Mouse (Mus musculus) small intestine, adult 2 months (tissue): ENCODE measurements around the gene Phactr1. TPM values are rescaled to one million over a fixed set of nuclear protein-coding genes. Genes with fewer than 3 reads are reported as not detected.

ENCODE experiments used
- H3K27ac ChIP-seq: fragments of 200-500 bp; 2 replicates; pipeline ENCODE4 v1.5.1; 2012; ENCODE audit warnings: low read depth, low read length, control low read depth, inconsistent platforms; ENCODE audit not compliant: insufficient read depth
- H3K27me3 ChIP-seq: fragments of 200-500 bp; 2 replicates; pipeline ENCODE4 v1.6.1; 2012; ENCODE audit warnings: mild to moderate bottlenecking, moderate library complexity, low read length, inconsistent platforms; ENCODE audit not compliant: control insufficient read depth, insufficient read depth
- H3K36me3 ChIP-seq: fragments of 200-500 bp; 2 replicates; pipeline ENCODE4 v1.6.1; 2012; ENCODE audit warnings: mild to moderate bottlenecking, low read length, control low read depth, inconsistent platforms; ENCODE audit not compliant: control insufficient read depth, insufficient read depth
- H3K4me1 ChIP-seq: fragments of 200-500 bp; 2 replicates; pipeline ENCODE4 v1.6.1; 2012; ENCODE audit warnings: low read length, inconsistent platforms, mixed read lengths; ENCODE audit not compliant: control insufficient read depth, insufficient read depth, insufficient read length
- H3K4me3 ChIP-seq: fragments of 200-500 bp; 2 replicates; pipeline ENCODE4 v1.5.1; 2012; ENCODE audit warnings: low read depth, mild to moderate bottlenecking, control low read depth, inconsistent platforms, low read length, moderate library complexity
- CTCF ChIP-seq: fragments of 200-500 bp; IDR thresholded peaks from 2 replicates; pipeline ENCODE4 v1.5.1; 2012; ENCODE audit warnings: low read depth, mild to moderate bottlenecking, control low read depth, inconsistent platforms, low read length, moderate library complexity, mixed read lengths; ENCODE audit not compliant: insufficient replicate concordance, insufficient read length; ENCODE audit errors: extremely low read depth
- POLR2A ChIP-seq: fragments of 200-500 bp; IDR thresholded peaks from 2 replicates; pipeline ENCODE4 v1.6.1; 2012; ENCODE audit warnings: low read depth, mild to moderate bottlenecking, control low read depth, inconsistent platforms, low read length, moderate library complexity
- WGBS: fragments of 180-500 bp; shearing (Covaris S2); methylation state at CpG from one replicate; pipeline ENCODE4 v1.1.7; 2018; 5-methylcytosine and 5-hydroxymethylcytosine counted together
- polyA plus RNA-seq: library from polyadenylated mRNA; depleted of rRNA; stranded (reverse); fragments of >200 nt; gene quantifications from 2 replicates; pipeline ENCODE4 v1.2.3, GENCODE M21; 2012

Gene Phactr1
- polyA plus RNA-seq, 1 experiment = 0.43 TPM

DNA sequence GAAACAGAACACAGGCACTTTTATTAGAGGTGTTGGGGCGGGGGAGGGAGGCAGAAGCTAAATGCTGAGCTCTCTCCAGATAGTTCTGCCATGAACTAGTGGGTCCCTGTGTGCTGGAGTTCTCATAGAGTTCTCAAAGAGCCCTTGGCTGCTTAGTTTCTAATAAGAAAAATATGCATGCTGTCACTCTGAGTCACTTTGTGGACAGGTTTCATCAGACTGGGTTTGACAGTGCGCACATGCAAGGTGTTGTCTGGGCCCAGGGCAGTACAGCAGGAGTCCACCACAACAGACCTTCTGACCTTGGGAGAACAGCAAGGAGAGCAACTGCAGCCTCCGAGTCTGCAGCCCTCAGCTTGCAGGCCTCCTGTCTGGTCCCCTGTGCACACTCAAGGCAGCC lies 469.2 kb downstream of the Phactr1 start:
- Histone ChIP-seq H3K4me1 (no peaks in the 10 kb centered on the region), H3K27me3 (no peaks in the 10 kb centered on the region), H3K36me3 (peaks cover 4% of the 10 kb centered on the region; the same call in 1 of the 2 replicates), H3K27ac (no peak overlapping the region), H3K4me3 (no peak overlapping the region)
- TF ChIP-seq POLR2A (no peak), CTCF (no peak)
- 88% methylated on average over 3 of the region's 3 CpGs for WGBS

DNA sequence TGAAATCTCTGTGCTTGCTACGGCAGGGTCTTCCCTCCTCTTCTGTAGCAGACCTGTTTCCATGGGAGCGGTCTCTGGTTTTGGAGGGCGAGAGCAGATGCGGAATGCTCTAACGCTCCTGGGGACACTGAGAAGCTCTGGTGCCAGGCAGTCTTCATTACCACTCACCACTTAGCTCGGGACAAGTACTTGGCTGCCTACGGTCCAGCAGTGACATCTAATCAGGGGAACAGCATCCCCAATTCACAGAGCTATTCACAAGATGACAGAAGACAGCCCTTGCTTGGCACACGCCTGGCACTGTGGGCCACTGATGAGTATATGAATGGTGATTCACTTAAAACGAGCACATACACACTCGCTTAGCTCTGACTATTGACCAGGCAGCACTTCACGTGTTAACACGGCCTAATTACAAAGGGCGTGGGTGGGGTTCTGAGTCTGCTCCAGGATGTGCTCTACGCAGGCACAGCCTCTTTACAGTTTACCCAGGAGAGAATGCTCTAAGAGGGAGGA lies 471.6 kb downstream of the Phactr1 start:
- WGBS = 83% methylated on average over 14 of the region's 14 CpGs
- TF ChIP-seq CTCF (no peak), POLR2A (no peak)

DNA sequence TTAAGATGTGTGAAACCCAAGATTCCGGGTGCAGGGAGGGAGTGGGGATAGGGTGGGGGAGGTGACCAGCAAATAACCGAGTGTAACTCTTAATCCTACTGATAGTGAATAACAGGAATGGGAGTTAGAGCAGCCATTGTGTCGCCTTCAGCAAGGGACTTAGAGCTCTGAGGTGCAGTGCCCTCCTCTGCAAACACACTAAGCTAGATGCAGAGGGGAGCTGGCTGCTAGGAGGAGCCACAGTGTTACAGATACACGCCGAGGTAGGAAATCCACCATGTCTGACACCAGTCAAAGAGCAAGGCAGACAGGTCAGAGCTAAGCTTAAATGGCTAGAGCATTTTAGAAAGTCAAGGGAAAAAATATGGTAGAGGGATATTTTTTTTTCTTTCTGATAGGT lies 476.9 kb downstream of the Phactr1 start:
- H3K27ac ChIP-seq = no peak overlapping the region
- WGBS = 79% methylated on average over 5 of the region's 5 CpGs

More for the DNA sequence above, 471.6 kb downstream of the Phactr1 start:
- Histone ChIP-seq H3K4me1 (no peaks in the 10 kb centered on the region), H3K36me3 (peaks cover 5% of the 10 kb centered on the region; the same call in 1 of the 2 replicates), H3K27me3 (no peaks in the 10 kb centered on the region), H3K4me3 (no peak overlapping the region), H3K27ac (no peak overlapping the region)

DNA sequence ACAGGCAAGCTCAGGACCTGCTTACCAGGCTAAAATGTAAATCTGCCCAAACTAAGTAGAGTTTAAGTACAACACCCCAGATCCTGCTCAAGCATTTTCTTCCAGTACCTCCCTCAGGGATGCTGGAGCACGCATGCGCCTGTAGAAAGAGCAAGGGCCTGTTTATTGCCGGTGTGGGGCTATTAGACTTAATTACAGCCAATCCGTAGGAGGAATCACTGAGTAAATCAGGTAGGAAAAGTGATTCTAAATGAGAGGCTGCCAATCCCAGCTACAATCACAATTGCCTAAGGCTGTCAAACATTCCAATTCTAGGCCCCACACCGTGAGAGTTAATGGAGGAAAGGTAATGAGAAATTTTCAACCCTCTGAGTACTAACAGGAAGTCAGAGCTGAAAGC lies 477.9 kb downstream of the Phactr1 start:
- H3K27ac ChIP-seq = no peak overlapping the region
- H3K4me3 ChIP-seq = no peak overlapping the region
- 62% methylated on average over 5 of the region's 5 CpGs for WGBS
- H3K4me1 ChIP-seq = no peaks in the 10 kb centered on the region
- TF ChIP-seq POLR2A = no peak
- no peak for TF ChIP-seq CTCF
- peaks cover 9% of the 10 kb centered on the region for H3K36me3 ChIP-seq
- no peaks in the 10 kb centered on the region for H3K27me3 ChIP-seq

More for the DNA sequence above, 476.9 kb downstream of the Phactr1 start:
- Histone ChIP-seq H3K36me3 (peaks cover 9% of the 10 kb centered on the region), H3K4me3 (no peak overlapping the region), H3K27me3 (no peaks in the 10 kb centered on the region), H3K4me1 (no peaks in the 10 kb centered on the region)
- no peak for TF ChIP-seq POLR2A
- no peak for TF ChIP-seq CTCF

DNA sequence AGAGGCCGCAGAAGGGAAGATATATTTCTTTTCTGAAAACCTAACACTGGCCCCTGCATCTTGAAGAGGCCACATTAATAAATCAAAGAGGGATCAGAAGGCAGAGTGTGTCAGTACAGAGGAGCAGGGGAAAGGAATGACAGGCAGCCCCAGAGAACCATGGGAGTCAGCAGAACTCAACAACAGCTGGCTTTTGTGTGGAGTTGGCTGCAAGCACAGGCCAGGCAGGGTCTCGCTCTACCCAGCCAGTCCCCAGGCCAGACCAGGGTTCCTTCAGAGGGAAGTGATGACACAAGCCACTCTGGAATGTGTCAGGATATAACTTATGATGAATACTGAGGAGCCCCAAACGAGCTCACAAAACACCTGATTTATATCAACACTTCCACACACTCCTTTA lies 479.0 kb downstream of the Phactr1 start:
- no peak for TF ChIP-seq CTCF
- no peak for TF ChIP-seq POLR2A
- no peak overlapping the region for H3K27ac ChIP-seq
- peaks cover 9% of the 10 kb centered on the region for H3K36me3 ChIP-seq
- H3K27me3 ChIP-seq = no peaks in the 10 kb centered on the region
- WGBS = 86% methylated on average over 3 of the region's 3 CpGs
- H3K4me3 ChIP-seq = no peak overlapping the region
- H3K4me1 ChIP-seq = no peaks in the 10 kb centered on the region

DNA sequence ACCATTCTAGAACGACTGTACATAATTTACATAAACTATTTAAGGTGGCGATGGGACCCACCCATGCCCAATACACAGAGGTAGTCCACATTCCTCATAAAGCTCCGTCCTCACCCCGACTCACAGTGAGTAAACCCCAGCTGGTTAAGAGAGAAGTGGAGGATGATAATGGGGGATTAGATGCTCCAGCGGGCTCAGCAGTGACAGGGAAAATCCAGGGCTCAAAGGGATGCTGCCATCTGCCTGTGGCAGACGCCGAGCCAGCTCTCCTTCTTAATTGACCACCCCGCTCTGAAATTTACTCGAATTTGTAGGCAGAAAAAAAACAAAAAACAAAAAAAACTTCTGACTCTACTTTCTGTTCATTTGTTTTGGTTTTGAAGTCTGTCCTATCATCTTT lies 487.3 kb downstream of the Phactr1 start:
- Histone ChIP-seq H3K36me3 (no peaks in the 10 kb centered on the region; the same call in none of the 2 replicates), H3K27me3 (no peaks in the 10 kb centered on the region), H3K4me3 (no peak overlapping the region), H3K27ac (no peak overlapping the region), H3K4me1 (no peaks in the 10 kb centered on the region; the same call in 1 of the 2 replicates)
- TF ChIP-seq CTCF = no peak
- TF ChIP-seq POLR2A = no peak
- 84% methylated on average over 9 of the region's 9 CpGs for WGBS

DNA sequence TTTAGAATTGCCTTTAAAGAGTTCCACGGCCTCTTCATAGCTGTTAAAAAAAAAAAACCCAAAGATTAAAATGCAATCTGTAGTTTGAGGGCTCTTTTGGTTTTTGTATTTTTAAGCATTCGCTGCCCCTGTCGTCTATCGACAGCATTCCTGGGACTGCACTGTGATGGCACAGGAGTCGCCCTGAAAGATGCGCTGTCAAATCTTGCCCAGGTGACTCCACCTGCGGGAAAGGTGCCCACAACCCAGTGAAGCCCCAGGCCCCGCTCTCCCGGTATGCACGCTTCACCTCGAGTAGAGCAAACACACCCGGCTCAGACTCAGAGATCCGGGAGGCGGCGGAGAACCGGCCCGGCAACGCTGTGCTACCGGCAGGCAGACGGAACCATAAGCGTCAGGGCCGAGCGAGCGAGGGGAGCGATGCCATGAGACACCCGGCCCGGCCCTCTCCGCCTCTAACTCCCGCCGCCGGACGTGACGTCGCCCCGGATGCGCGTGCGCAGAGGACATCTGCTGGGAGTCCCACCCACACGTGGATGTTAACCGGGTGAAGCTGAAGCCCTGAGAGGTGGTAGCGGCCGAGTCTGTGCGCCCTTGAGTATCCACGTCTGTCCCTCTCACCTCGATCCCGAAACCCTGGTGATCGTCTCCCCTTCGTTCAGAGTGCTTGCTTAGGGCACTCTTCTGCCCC lies 490.7 kb downstream of the Phactr1 start, which contains the start of gene Tbc1d7:
Gene Tbc1d7 (minus strand): TSS at position 482 of the 691 bp plus-strand sequence.
- Histone ChIP-seq H3K27ac (peak within 1 kb of the TSS; percentile 60), H3K36me3 (no peaks in the 10 kb centered on the region; the same call in 1 of the 2 replicates), H3K4me3 (peak within 1 kb of the TSS; percentile 85), H3K4me1 (no peaks in the 10 kb centered on the region; the same call in 1 of the 2 replicates), H3K27me3 (no peaks in the 10 kb centered on the region)
- TF ChIP-seq POLR2A (peak; percentile 82), CTCF (no peak)
- WGBS = under 1% methylated on average over 48 of the region's 48 CpGs
